Mouse (Mus musculus): ENCODE results near the gene Rbm43. TPM values are rescaled to one million over a fixed set of nuclear protein-coding genes. Genes with fewer than 3 reads are reported as not detected.

The Rbm43 gene
- 1 to 10 TPM; 2.4 to 2.6 TPM for total RNA-seq (2021)
- long read RNA-seq, experiment 1, partial matches to known transcripts = 0 of 3 reads
- long read RNA-seq, experiment 1, other reads (novel, unspliced or antisense) = 1 of 3 reads
- long read RNA-seq, experiment 2, partial matches to known transcripts = 0 of 3 reads
- long read RNA-seq, experiment 2, other reads (novel, unspliced or antisense) = 1 of 3 reads

GRCm38 (mm10) chr2:51934574-51935334 lies at the start of gene Rbm43:
TSS of gene Rbm43 (minus strand) at chr2:51935163.
- intact Hi-C loops (cut with DNase I; ENCODE audit: low total_unique reads) = no loop called here
- peak; percentile 66 for DNase-seq

DNA sequence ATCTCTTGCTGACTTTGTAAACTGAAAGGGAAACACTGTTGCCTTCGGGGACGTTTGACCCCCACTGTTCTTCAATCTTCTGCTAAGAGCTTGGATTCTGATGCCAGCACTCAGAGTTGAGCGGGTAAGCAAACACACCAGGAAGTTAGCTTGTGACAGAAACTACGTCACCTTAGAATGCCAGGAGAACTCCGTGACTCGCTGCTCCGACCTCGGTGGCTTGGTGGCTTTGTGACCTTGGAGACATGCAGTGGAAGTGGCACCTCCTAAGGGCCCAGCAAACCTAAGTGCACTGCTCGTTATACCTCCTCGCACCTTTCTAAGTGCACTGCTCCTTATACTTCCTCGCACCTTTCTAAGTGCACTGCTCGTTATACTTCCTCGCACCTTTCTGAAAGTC lies 47.3 kb upstream of the Rbm43 start:
- no peak for DNase-seq
- intact Hi-C loops (cut with DNase I; ENCODE audit: low total_unique reads) = no loop called here

GRCm38 (mm10) chr2:51981630-51982029 lies 46.7 kb upstream of the Rbm43 start:
- intact Hi-C loops (cut with DNase I; ENCODE audit: low total_unique reads) = no loop called here

GRCm38 (mm10) chr2:51973410-51973968 lies 38.5 kb upstream of the Rbm43 start, which contains the start of gene Nmi:
TSS of gene Nmi (minus strand) at chr2:51973494.
- no peak for DNase-seq
- intact Hi-C loops (cut with DNase I; ENCODE audit: low total_unique reads) = no loop called here

More at GRCm38 (mm10) chr2:51981630-51982029, 46.7 kb upstream of the Rbm43 start:
- DNase-seq = peak; percentile 14

GRCm38 (mm10) chr2:51972641-51973409 lies 37.9 kb upstream of the Rbm43 start:
- intact Hi-C loops (cut with DNase I; ENCODE audit: low total_unique reads) = no loop called here
- DNase-seq = peak; percentile 56

GRCm38 (mm10) chr2:51972142-51972541 lies 37.2 kb upstream of the Rbm43 start:
- no peak for DNase-seq
- intact Hi-C loops (cut with DNase I; ENCODE audit: low total_unique reads) = no loop called here

- no peak for DNase-seq
- intact Hi-C loops (cut with DNase I; ENCODE audit: low total_unique reads) = no loop called here
Observed at GRCm38 (mm10) chr2:51970897-51971296, 35.9 kb upstream of the Rbm43 start.

DNA sequence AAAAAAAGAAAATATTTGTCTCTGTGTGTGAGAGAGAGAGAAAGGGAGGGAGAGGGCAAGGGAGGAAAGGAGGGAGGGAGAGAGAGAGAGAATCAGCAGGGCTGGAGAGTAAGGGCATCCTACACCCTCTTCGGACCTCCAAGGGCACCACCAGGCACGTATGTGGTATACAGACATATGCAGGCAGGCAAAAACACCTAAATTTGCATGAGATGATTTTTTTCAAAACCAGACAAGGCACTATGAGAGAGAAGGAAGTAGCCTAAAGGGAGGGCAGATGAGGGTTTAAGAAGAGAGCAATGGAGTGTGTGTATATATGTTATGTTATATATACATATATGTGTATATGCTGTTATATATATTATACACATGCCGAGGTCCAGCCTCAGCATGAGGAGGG lies 32.3 kb upstream of the Rbm43 start:
- intact Hi-C loops (cut with DNase I; ENCODE audit: low total_unique reads) = no loop called here
- no peak for DNase-seq

DNA sequence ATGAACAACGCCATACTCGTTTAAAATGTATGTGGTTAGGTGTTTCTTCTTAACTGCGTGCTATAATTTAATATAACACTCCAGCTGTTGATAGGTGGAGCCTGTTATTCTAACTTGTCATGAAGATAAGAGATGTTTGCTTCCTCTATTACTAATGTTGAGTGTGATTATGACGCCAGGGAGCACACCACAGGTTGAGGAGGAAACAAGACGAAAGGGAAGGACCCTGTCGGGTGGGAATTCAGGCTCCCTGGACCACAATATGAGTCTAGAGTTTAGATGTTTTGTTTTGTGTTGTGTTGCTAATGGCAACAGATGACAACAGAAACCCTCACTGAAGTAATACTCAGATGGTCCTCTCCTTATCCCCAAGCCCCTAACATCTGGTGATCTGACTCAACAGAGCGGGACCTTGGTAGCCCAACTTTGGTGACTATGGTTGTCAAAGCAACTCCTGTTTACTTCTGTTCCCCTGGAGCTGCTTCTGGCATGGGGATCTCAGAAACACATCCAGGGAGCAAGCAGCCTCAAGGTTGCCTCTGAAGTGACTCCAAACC lies 18.8 kb upstream of the Rbm43 start:
- no peak for DNase-seq
- intact Hi-C loops (cut with DNase I; ENCODE audit: low total_unique reads) = no loop called here

DNA sequence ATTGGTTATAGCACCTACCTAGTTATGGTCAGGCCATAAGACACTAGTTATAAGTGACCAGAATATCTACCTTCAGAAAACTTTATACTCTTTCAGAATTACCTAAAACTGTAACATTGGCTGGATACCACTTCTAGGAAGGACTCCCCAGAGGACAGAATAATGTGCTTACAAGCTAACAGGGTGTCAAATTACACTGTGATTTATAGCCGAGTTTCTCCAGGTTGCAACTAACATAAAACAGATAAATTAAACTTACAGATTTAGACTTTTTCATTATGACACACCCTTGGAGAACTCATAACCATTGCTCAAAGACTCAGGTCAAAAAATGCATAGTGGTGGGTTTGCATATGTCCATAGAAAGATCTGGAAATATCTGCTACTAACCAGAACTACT lies 15.9 kb upstream of the Rbm43 start:
- no peak for DNase-seq
- intact Hi-C loops (cut with DNase I; ENCODE audit: low total_unique reads) = no loop called here

DNA sequence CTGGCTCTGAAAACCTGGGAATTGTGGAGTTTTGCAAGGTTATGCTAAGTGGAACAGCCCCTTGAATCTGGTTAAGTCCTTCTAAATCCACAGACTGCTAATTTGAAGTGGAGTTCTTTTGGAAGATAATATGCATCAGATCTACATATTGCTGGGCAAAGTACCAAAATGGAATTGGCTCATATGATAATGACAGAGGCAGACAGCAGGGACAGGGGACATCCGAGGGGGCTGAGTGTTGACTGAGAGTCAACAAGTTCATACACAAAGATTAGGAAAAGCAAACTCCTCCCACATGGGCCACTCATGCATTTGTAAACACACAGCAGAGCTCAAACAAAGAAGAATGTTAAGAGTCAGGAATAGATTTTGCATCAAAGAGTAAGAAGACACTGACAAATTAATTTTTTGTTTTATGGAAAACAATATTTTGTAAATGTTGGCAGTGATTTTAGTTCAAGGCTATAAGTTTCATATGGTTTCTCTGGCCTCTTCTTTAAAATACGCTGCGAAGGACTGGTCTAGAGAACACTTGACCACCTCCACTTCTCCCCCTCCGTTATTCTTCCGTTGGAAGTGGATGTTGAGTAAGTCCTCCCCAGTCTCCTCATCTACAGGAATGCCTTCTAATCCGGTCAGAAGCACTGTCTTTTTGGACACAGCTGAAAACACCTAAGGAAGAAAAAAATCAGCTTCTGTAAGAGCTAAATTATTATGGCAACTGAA lies 13.3 kb upstream of the Rbm43 start:
- intact Hi-C loops (cut with DNase I; ENCODE audit: low total_unique reads) = no loop called here
- DNase-seq = no peak

DNA sequence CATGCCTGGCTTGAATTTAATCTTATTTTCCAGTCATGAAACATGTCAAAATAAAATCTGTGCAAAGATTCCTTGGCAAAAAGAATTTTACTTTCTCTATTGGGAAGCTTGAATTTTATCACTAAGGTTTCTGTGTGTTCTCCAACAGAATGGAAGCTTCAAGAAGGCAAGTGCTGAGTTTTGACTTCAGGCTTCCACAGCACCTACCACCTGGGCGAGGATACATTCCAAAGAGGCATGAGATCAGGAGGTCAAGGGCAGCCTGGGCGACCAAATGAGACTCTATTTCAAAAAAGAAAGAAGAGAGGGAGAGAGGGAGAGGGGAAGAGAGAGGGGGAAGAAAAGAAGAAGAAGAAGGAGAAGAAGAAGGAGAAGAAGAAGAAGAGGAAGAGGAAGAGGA lies 10.8 kb upstream of the Rbm43 start:
- DNase-seq = no peak
- intact Hi-C loops (cut with DNase I; ENCODE audit: low total_unique reads) = no loop called here

DNA sequence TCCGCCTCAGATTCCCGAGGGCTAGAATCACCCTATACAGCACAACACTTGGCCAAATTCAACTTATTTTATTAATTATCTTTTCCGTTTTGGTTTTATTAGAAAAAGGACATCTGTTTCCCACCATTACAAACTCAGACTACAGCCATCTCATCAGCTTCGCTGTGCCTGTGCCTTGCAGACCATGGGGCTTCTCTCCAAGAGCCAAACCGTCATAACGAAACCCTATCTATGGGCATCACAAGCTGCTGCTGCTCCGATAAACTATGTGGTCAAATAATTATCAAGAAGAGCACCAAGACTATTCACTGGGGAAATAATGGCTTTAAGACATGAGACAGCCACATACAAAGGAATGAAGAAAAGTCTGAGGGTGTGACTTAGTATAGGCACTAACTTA lies 6.9 kb upstream of the Rbm43 start:
- intact Hi-C loops (cut with DNase I; ENCODE audit: low total_unique reads) = no loop called here
- no peak for DNase-seq

DNA sequence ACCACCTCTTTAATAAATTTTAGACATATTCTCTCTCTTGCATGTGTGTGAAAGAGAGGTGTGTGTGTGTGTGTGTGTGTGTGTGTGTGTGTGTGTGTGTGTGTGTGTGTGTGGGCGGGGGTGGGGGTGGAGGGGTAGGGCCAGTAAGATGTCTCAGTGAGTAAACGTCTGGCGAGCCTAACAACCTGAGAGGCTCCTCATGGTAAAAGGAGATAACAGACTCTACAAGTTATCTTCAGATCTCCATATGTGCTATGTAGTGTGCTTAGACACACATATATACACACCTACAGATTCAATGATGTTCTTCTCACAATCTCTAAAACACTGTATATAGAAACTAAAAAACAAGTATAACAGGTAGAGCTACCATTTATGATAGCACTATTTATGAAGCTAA lies 3.8 kb upstream of the Rbm43 start:
- no peak for DNase-seq
- intact Hi-C loops (cut with DNase I; ENCODE audit: low total_unique reads) = no loop called here

DNA sequence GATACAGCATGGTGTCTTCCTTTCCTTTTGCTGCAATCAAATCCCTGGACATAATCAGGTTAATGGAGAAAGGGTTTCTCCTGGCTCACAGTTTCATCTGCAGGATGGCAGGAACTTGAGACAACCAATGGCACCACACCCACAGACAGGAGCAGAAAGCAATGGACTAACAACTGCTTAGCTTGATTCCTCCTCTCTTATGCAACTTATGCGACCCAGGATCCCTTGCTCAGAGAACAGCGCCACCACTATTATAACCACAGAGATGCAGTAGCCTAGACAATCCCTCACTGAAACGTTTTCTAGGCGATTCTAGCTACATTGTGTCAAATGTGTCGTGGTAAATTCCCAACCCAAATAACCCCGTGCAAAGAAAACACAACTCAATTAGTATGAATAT lies 2.0 kb upstream of the Rbm43 start:
- intact Hi-C loops (cut with DNase I; ENCODE audit: low total_unique reads) = no loop called here
- DNase-seq = no peak

- DNase-seq = no peak
- intact Hi-C loops (cut with DNase I; ENCODE audit: low total_unique reads) = no loop called here
Observed at GRCm38 (mm10) chr2:51936585-51936984, 1.6 kb upstream of the Rbm43 start.

DNA sequence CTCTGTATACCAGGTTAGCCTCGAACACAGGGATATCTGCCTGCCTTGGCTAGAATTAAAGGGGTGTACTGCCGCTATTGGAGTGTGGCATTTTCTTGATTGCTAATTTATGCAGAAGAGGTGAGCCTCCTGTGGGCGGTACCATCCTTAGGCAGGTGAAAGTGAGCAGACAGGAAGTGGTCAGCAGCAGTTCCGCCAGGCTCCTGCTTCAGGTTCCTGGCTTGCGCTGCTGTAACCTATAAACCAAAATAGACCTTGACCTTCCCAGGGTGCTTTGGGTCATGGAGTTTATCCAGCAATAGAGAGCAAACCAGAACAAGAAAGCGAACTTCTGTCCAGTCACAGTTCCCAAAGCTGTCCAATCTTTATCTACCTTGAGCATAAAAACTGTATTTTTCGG lies 958 bp upstream of the Rbm43 start:
- intact Hi-C loops (cut with DNase I; ENCODE audit: low total_unique reads) = no loop called here
- no peak for DNase-seq

DNA sequence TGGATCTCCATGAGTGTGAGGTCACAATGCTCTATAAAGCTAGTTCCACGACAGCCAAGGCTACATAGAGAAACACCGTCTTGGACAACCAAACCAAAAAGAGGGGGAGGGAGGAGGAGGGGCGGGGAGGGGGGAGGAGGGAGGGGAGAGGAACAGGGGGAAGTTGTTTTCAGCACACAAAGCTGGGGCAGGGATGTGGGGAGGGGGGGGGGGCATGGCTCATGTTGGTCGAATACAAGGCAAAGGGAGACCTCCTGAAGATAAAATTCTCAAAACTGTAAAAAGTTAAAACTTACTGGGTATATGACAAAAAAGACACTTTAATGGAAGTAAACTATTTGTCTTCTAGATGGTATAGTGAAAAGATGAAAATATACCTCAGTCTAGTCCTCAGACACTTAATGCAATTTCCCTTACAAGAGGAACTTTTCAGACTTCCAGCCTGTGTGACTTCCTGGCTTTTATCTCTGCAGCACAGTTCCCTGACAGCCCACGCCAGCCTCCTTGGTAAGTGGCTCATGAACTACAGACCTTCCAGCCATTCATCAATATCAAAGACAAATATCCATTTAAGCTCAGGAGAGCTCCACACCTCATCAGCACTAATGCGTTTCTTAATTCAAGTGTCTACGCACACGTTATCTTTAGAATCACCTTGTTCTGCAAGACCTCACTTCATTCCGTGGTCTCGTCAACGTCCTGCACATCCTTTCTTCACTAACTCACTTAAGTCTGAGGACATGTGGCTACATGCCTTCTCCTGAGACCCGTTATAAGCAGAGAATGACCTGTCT lies 1.4 kb downstream of the Rbm43 start:
- no peak for DNase-seq
- intact Hi-C loops (cut with DNase I; ENCODE audit: low total_unique reads) = no loop called here

DNA sequence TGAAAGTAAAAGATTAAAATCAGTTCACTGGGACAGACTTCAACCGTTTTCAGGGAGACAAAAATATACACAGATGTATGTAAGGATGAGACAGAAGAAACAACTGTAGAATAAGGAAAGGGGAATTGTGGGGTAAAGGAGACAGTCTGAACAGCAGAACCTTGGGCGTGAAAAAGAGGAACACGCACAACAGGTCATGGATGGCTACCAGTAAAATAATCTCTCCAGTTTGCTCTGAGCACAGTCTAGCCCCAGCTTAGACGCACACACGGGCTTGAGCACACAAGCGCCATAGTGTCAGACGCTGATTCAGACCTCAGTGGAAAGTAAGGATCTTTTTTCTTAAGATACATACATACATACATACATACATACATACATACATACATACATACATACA lies 3.7 kb downstream of the Rbm43 start:
- no peak for DNase-seq
- intact Hi-C loops (cut with DNase I; ENCODE audit: low total_unique reads) = no loop called here

Data from gastrocnemius, postnatal 14 days (tissue).